Mouse (Mus musculus): ENCODE measurements around the gene Xrcc3. TPM values are rescaled to one million over a fixed set of nuclear protein-coding genes. Genes with fewer than 3 reads are reported as not detected.

Gene Xrcc3
- polyA plus RNA-seq, 1 experiment from 2014 or later: 4.5 TPM

GRCm38 (mm10) chr12:111809762-111810161, 3.9 kb downstream of the Xrcc3 start:
- no peaks in the 10 kb centered on the region for H3K27me3 ChIP-seq (replicated peaks; ENCODE audit: control insufficient read depth, insufficient read depth, low read length)
- no peak overlapping the region for H3K4me2 ChIP-seq (ENCODE audit: low read length)
- peak overlapping the region; percentile 40; the same call in 1 of the 2 replicates for H3K9ac ChIP-seq (replicated peaks; ENCODE audit: low read depth, low read length)
- peak; percentile 3; the same call in 1 of the 2 replicates for ATAC-seq
- no peaks in the 10 kb centered on the region for H3K9me3 ChIP-seq (ENCODE audit: control insufficient read depth, low read length)
- no peak overlapping the region for H3K4me3 ChIP-seq (replicated peaks; ENCODE audit: low read length)
- 1% methylated on average over 9 of the region's 9 CpGs for WGBS
- peak overlapping the region; percentile 26; the same call in 1 of the 2 replicates for H3K27ac ChIP-seq (ENCODE audit: low read length)
- peaks cover 15% of the 10 kb centered on the region for H3K36me3 ChIP-seq (ENCODE audit: control insufficient read depth, insufficient read depth)
- peaks cover 22% of the 10 kb centered on the region for H3K4me1 ChIP-seq (replicated peaks; ENCODE audit: control insufficient read depth, insufficient read depth, low read length)

GRCm38 (mm10) chr12:111808775-111809174, 4.9 kb downstream of the Xrcc3 start:
- H3K4me3 ChIP-seq (replicated peaks; ENCODE audit: low read length): no peak overlapping the region
- peaks cover 18% of the 10 kb centered on the region for H3K4me1 ChIP-seq (replicated peaks; ENCODE audit: control insufficient read depth, insufficient read depth, low read length)
- H3K4me2 ChIP-seq (ENCODE audit: low read length): no peak overlapping the region
- 91% methylated on average over 6 of the region's 6 CpGs for WGBS
- ATAC-seq: no peak
- peaks cover 15% of the 10 kb centered on the region for H3K36me3 ChIP-seq (ENCODE audit: control insufficient read depth, insufficient read depth)
- no peaks in the 10 kb centered on the region for H3K9me3 ChIP-seq (ENCODE audit: control insufficient read depth, low read length)
- H3K9ac ChIP-seq (replicated peaks; ENCODE audit: low read depth, low read length): no peak overlapping the region
- H3K27ac ChIP-seq (ENCODE audit: low read length): no peak overlapping the region
- H3K27me3 ChIP-seq (replicated peaks; ENCODE audit: control insufficient read depth, insufficient read depth, low read length): no peaks in the 10 kb centered on the region

GRCm38 (mm10) chr12:111803538-111803937, 10.1 kb downstream of the Xrcc3 start:
- H3K27ac ChIP-seq (ENCODE audit: low read length): no peak overlapping the region
- no peaks in the 10 kb centered on the region for H3K4me1 ChIP-seq (replicated peaks; ENCODE audit: control insufficient read depth, insufficient read depth, low read length)
- whole genome bisulfite sequencing: 88% methylated on average over 5 of the region's 5 CpGs
- H3K9me3 ChIP-seq (ENCODE audit: control insufficient read depth, low read length): no peaks in the 10 kb centered on the region
- no peak overlapping the region for H3K4me2 ChIP-seq (ENCODE audit: low read length)
- H3K4me3 ChIP-seq (replicated peaks; ENCODE audit: low read length): no peak overlapping the region
- no peak overlapping the region for H3K9ac ChIP-seq (replicated peaks; ENCODE audit: low read depth, low read length)
- no peaks in the 10 kb centered on the region for H3K27me3 ChIP-seq (replicated peaks; ENCODE audit: control insufficient read depth, insufficient read depth, low read length)
- H3K36me3 ChIP-seq (ENCODE audit: control insufficient read depth, insufficient read depth): peaks cover 16% of the 10 kb centered on the region
- no peak for ATAC-seq

GRCm38 (mm10) chr12:111800459-111801183, 13.1 kb downstream of the Xrcc3 start:
- ATAC-seq: no peak
- H3K36me3 ChIP-seq (ENCODE audit: control insufficient read depth, insufficient read depth): peaks cover 4% of the 10 kb centered on the region; the same call in 1 of the 2 replicates

GRCm38 (mm10) chr12:111798493-111798892, 15.2 kb downstream of the Xrcc3 start:
- H3K4me2 ChIP-seq (ENCODE audit: low read length): no peak overlapping the region
- peaks cover 9% of the 10 kb centered on the region for H3K36me3 ChIP-seq (ENCODE audit: control insufficient read depth, insufficient read depth)
- no peak overlapping the region for H3K4me3 ChIP-seq (replicated peaks; ENCODE audit: low read length)
- H3K9me3 ChIP-seq (ENCODE audit: control insufficient read depth, low read length): no peaks in the 10 kb centered on the region
- no peak overlapping the region for H3K9ac ChIP-seq (replicated peaks; ENCODE audit: low read depth, low read length)
- ATAC-seq: no peak
- no peaks in the 10 kb centered on the region for H3K4me1 ChIP-seq (replicated peaks; ENCODE audit: control insufficient read depth, insufficient read depth, low read length)
- no peak overlapping the region for H3K27ac ChIP-seq (ENCODE audit: low read length)
- H3K27me3 ChIP-seq (replicated peaks; ENCODE audit: control insufficient read depth, insufficient read depth, low read length): no peaks in the 10 kb centered on the region
- WGBS: 90% methylated on average over 13 of the region's 13 CpGs

More at GRCm38 (mm10) chr12:111800459-111801183, 13.1 kb downstream of the Xrcc3 start:
- Histone ChIP-seq H3K4me3 (replicated peaks; ENCODE audit: low read length) (no peak overlapping the region), H3K9ac (replicated peaks; ENCODE audit: low read depth, low read length) (no peak overlapping the region), H3K4me1 (replicated peaks; ENCODE audit: control insufficient read depth, insufficient read depth, low read length) (no peaks in the 10 kb centered on the region), H3K9me3 (ENCODE audit: control insufficient read depth, low read length) (no peaks in the 10 kb centered on the region), H3K27me3 (replicated peaks; ENCODE audit: control insufficient read depth, insufficient read depth, low read length) (no peaks in the 10 kb centered on the region), H3K27ac (ENCODE audit: low read length) (no peak overlapping the region), H3K4me2 (ENCODE audit: low read length) (no peak overlapping the region)
- WGBS: 84% methylated on average over 10 of the region's 10 CpGs

GRCm38 (mm10) chr12:111797251-111797650, 16.4 kb downstream of the Xrcc3 start:
- Histone ChIP-seq H3K9ac (replicated peaks; ENCODE audit: low read depth, low read length) (no peak overlapping the region), H3K27me3 (replicated peaks; ENCODE audit: control insufficient read depth, insufficient read depth, low read length) (no peaks in the 10 kb centered on the region), H3K27ac (ENCODE audit: low read length) (no peak overlapping the region), H3K36me3 (ENCODE audit: control insufficient read depth, insufficient read depth) (peaks cover 11% of the 10 kb centered on the region), H3K4me3 (replicated peaks; ENCODE audit: low read length) (no peak overlapping the region), H3K4me2 (ENCODE audit: low read length) (no peak overlapping the region), H3K4me1 (replicated peaks; ENCODE audit: control insufficient read depth, insufficient read depth, low read length) (no peaks in the 10 kb centered on the region), H3K9me3 (ENCODE audit: control insufficient read depth, low read length) (no peaks in the 10 kb centered on the region)
- 84% methylated on average over 8 of the region's 8 CpGs for WGBS
- no peak for ATAC-seq

GRCm38 (mm10) chr12:111795180-111795895, 18.3 kb downstream of the Xrcc3 start:
- WGBS: 91% methylated on average over 28 of the region's 28 CpGs

GRCm38 (mm10) chr12:111794526-111795179, 19.0 kb downstream of the Xrcc3 start:
- Histone ChIP-seq H3K27ac (ENCODE audit: low read length) (no peak overlapping the region), H3K9ac (replicated peaks; ENCODE audit: low read depth, low read length) (no peak overlapping the region), H3K36me3 (ENCODE audit: control insufficient read depth, insufficient read depth) (peaks cover 20% of the 10 kb centered on the region), H3K4me3 (replicated peaks; ENCODE audit: low read length) (no peak overlapping the region), H3K4me2 (ENCODE audit: low read length) (no peak overlapping the region), H3K27me3 (replicated peaks; ENCODE audit: control insufficient read depth, insufficient read depth, low read length) (no peaks in the 10 kb centered on the region), H3K9me3 (ENCODE audit: control insufficient read depth, low read length) (no peaks in the 10 kb centered on the region), H3K4me1 (replicated peaks; ENCODE audit: control insufficient read depth, insufficient read depth, low read length) (peaks cover 8% of the 10 kb centered on the region)
- ATAC-seq: no peak
- WGBS: 97% methylated on average over 18 of the region's 18 CpGs

More at GRCm38 (mm10) chr12:111795180-111795895, 18.3 kb downstream of the Xrcc3 start:
- H3K36me3 ChIP-seq (ENCODE audit: control insufficient read depth, insufficient read depth): peaks cover 18% of the 10 kb centered on the region
- peaks cover 8% of the 10 kb centered on the region for H3K4me1 ChIP-seq (replicated peaks; ENCODE audit: control insufficient read depth, insufficient read depth, low read length)
- H3K9ac ChIP-seq (replicated peaks; ENCODE audit: low read depth, low read length): no peak overlapping the region
- no peak overlapping the region for H3K4me2 ChIP-seq (ENCODE audit: low read length)
- no peak for ATAC-seq
- H3K4me3 ChIP-seq (replicated peaks; ENCODE audit: low read length): no peak overlapping the region
- no peaks in the 10 kb centered on the region for H3K27me3 ChIP-seq (replicated peaks; ENCODE audit: control insufficient read depth, insufficient read depth, low read length)
- H3K27ac ChIP-seq (ENCODE audit: low read length): no peak overlapping the region
- no peaks in the 10 kb centered on the region for H3K9me3 ChIP-seq (ENCODE audit: control insufficient read depth, low read length)

GRCm38 (mm10) chr12:111794102-111794501, 19.6 kb downstream of the Xrcc3 start:
- Histone ChIP-seq H3K27ac (ENCODE audit: low read length) (no peak overlapping the region), H3K4me1 (replicated peaks; ENCODE audit: control insufficient read depth, insufficient read depth, low read length) (peaks cover 8% of the 10 kb centered on the region), H3K9me3 (ENCODE audit: control insufficient read depth, low read length) (no peaks in the 10 kb centered on the region), H3K4me2 (ENCODE audit: low read length) (no peak overlapping the region), H3K9ac (replicated peaks; ENCODE audit: low read depth, low read length) (no peak overlapping the region), H3K4me3 (replicated peaks; ENCODE audit: low read length) (no peak overlapping the region), H3K27me3 (replicated peaks; ENCODE audit: control insufficient read depth, insufficient read depth, low read length) (no peaks in the 10 kb centered on the region), H3K36me3 (ENCODE audit: control insufficient read depth, insufficient read depth) (peaks cover 25% of the 10 kb centered on the region)
- WGBS: 87% methylated on average over 22 of the region's 22 CpGs
- no peak for ATAC-seq
